In genomic region chr19:46756221-46756620, GRCm38 (mm10) we compare ENCODE assay signal across 18 mouse cellular contexts.
"Had no signal": no experiment of that assay in that cellular context is flagged by ENCODE, and none has a peak within 500 bp of the region (broad histone marks: within the 10 kb centered on the region; RNA-seq: fewer than 3 reads in every experiment).

No protein-coding gene starts in this region.

- DNase-seq: lung, adult 18-20 months; lung, embryonic 14.5 days; lung, postnatal 10 days; lung, postnatal 4 days; midbrain, embryonic 14.5 days; retina, postnatal 1 day; right cerebral cortex, adult 18-20 months; right cerebral cortex, postnatal 25 days; right cerebral cortex, postnatal 4 days; spleen, adult 18-20 months; thymus, adult 18-20 months; thymus, postnatal 14 days; thymus, postnatal 36 days had no signal

- H3K36me3 ChIP-seq: midbrain, embryonic 10.5 days; midbrain, embryonic 12.5 days; neural tube, embryonic 13.5 days; neural tube, embryonic 15.5 days had no signal

- H3K9me3 ChIP-seq: midbrain, embryonic 10.5 days; midbrain, embryonic 12.5 days; neural tube, embryonic 13.5 days; neural tube, embryonic 15.5 days had no signal

- H3K4me3 ChIP-seq: midbrain, embryonic 10.5 days; midbrain, embryonic 12.5 days; myocyte; neural tube, embryonic 13.5 days; neural tube, embryonic 15.5 days had no signal

- H3K9ac ChIP-seq: lung, embryonic 14.5 days; midbrain, embryonic 12.5 days; neural tube, embryonic 13.5 days; neural tube, embryonic 15.5 days had no signal

- H3K4me1 ChIP-seq: neural tube, embryonic 13.5 days had no signal

- H3K27ac ChIP-seq: midbrain, embryonic 10.5 days; midbrain, embryonic 12.5 days; neural tube, embryonic 13.5 days; neural tube, embryonic 15.5 days had no signal

- H3K4me2 ChIP-seq: lung, embryonic 14.5 days; midbrain, embryonic 12.5 days; neural tube, embryonic 13.5 days; neural tube, embryonic 15.5 days had no signal
